Mouse (Mus musculus) hindbrain, embryonic 13.5 days (tissue): ENCODE measurements around the gene Mrpl43. TPM values are rescaled to one million over a fixed set of nuclear protein-coding genes. Genes with fewer than 3 reads are reported as not detected.

Experiments
- ATAC-seq: fragments of 200-750 bp; cut with Nextera tagmentation; 2 replicates; pipeline ENCODE4 v1.8.0; 2017; ENCODE audit warnings: moderate TSS enrichment; ENCODE audit not compliant: low FRiP score
- H3K27ac ChIP-seq: fragments of 300-500 bp; sonication (generic); 2 replicates; pipeline ENCODE4 v1.5.1; 2015; ENCODE audit warnings: inconsistent platforms, mild to moderate bottlenecking, moderate library complexity
- H3K27me3 ChIP-seq: fragments of 300-500 bp; sonication (generic); 2 replicates; pipeline ENCODE4 v1.6.1; 2015; ENCODE audit warnings: mild to moderate bottlenecking, inconsistent platforms
- H3K36me3 ChIP-seq: fragments of 300-500 bp; sonication (generic); 2 replicates; pipeline ENCODE4 v1.6.1; 2015; ENCODE audit warnings: mild to moderate bottlenecking, inconsistent platforms
- H3K4me1 ChIP-seq: fragments of 300-500 bp; sonication (generic); replicated peaks from 2 replicates; pipeline ENCODE4 v1.6.1; 2015; ENCODE audit warnings: inconsistent platforms
- H3K4me2 ChIP-seq: fragments of 300-500 bp; sonication (generic); 2 replicates; pipeline ENCODE4 v1.6.1; 2015; ENCODE audit warnings: inconsistent platforms, mild to moderate bottlenecking, moderate library complexity
- H3K4me3 ChIP-seq: fragments of 300-500 bp; sonication (generic); 2 replicates; pipeline ENCODE4 v1.5.1; 2015; ENCODE audit warnings: mild to moderate bottlenecking, inconsistent platforms
- H3K9ac ChIP-seq: fragments of 300-500 bp; sonication (generic); 2 replicates; pipeline ENCODE4 v1.6.1; 2015; ENCODE audit warnings: mild to moderate bottlenecking, inconsistent platforms
- H3K9me3 ChIP-seq: fragments of 300-500 bp; sonication (generic); 2 replicates; pipeline ENCODE4 v1.6.1; 2016; ENCODE audit warnings: inconsistent platforms
- WGBS: fragments of 180-500 bp; shearing (Covaris S2); methylation state at CpG from one replicate; pipeline ENCODE4 v1.1.7; 2015; 5-methylcytosine and 5-hydroxymethylcytosine counted together
- polyA plus RNA-seq: library from polyadenylated mRNA; unstranded; fragments of >200 nt; fragmentation: Nextera tagmentation; extraction: Ambion mirVana; gene quantifications from 2 replicates; pipeline ENCODE4 v1.2.1, GENCODE M21; 2015

The Mrpl43 gene
- 91.6 and 93.6 TPM in 2 replicates for polyA plus RNA-seq

DNA sequence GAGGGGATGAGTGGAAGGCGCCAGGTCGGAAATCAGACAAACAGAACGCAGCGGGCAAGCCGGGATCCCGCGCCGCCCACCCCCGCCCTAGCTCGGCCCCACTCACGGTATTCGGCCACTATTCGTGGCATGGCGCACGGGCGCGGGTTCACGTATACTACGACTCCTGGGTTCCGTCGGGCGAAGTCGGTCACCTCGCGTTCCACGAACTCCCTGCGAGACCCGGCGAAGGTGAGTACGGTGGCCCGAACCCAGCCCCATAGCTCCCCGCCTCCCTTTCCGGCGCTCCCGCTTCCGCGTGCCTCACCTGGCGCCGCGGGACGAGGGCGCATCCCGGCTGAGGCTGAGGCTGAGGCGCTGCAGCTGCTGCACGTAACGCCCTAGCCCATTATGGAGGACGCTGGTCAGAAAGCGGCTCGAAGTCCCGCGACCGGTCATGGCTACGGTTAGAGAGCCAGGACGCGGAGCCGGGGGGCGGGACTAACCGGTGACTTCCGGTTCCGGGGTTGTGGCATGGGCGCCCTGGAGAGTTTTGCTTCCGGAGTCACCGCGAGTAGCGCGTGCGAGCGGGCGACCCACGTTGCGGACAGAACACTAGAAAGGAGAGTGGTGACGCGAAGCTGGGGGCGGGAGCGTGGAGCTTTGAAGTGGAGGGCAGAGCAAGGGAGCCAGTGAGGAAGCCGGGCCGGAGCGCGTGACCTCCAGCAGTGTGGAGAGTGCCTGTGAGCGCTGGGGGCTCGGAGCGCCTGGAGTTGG is at the start of gene Mrpl43:
TSS of gene Mrpl43 (minus strand) at position 486 of the 756 bp plus-strand sequence.
- under 1% methylated on average over 82 of the region's 82 CpGs for WGBS
- Histone ChIP-seq H3K4me3 (peak within 1 kb of the TSS; percentile 95), H3K9me3 (no peaks in the 10 kb centered on the region), H3K27ac (peak within 1 kb of the TSS; percentile 81), H3K36me3 (peaks cover 60% of the 10 kb centered on the region), H3K9ac (peak within 1 kb of the TSS; percentile 89), H3K4me1 (peaks cover 43% of the 10 kb centered on the region), H3K27me3 (no peaks in the 10 kb centered on the region), H3K4me2 (peak within 1 kb of the TSS; percentile 99)
- peak; percentile 94 for ATAC-seq

DNA sequence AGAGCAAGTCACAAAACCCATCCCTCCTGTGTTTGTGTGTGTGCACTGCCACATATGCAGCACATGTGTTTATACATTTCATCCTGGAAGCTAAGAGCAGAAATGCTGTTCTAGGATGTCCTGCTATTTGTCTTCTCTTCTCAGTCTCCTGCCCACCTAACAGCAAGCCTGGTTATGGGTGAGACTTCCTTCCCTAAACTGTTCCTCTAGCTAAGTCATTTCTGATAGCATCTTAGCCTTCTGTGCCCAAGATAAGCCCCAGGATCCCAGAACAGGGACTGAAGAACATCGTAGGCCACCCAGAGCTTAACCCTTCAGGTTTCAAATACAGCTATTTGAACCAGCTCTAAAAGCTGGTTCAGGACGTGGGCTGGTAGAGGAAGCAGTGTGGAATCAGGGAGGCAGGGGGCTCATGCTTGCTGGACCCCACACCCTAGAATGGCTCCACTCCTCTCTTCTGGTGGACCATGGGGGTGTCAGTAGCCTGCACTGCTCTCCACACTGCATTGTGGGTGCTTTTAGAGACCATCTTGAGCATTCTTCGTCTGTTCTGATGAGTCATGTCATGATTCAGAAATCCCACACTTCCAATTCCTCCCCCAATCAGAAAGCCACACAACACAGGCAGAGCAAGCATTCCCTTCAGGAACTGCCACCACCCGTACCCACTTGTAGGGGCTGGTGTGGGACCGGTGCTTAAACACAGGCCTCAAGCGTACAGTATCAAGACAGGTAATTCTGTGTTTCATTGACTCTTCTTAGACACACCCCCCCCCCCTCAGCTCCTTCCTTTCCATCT is 48.8 kb upstream of the Mrpl43 start:
- Histone ChIP-seq H3K4me1 (peaks cover 39% of the 10 kb centered on the region), H3K4me2 (no peak overlapping the region), H3K27ac (no peak overlapping the region), H3K27me3 (no peaks in the 10 kb centered on the region), H3K4me3 (no peak overlapping the region), H3K9me3 (no peaks in the 10 kb centered on the region), H3K36me3 (peaks cover 53% of the 10 kb centered on the region), H3K9ac (no peak overlapping the region)
- no peak for ATAC-seq
- WGBS, result 85% methylated on average over 6 of the region's 6 CpGs

DNA sequence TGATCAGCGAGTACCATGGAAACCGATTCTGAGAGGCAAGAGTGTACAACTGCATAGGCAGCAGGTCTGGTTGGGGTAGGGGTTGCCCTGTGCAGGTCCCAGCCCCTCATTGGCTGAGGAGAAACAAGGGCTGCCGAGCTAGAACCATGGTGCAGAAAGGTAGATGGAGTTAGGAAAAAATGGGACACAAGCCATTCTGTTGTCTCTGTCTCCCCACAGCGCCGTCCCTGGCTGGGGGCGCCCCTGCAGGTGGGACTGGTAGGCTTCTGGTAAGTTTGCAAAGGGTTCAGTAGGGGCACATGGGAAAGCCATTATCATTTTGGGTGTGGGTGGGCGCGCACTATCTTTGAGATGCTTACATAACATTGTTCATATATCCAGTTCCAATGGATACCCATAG is 47.2 kb upstream of the Mrpl43 start:
- Histone ChIP-seq H3K4me1 (peaks cover 46% of the 10 kb centered on the region), H3K9me3 (no peaks in the 10 kb centered on the region), H3K27ac (no peak overlapping the region), H3K4me2 (no peak overlapping the region), H3K9ac (no peak overlapping the region), H3K36me3 (peaks cover 60% of the 10 kb centered on the region), H3K4me3 (no peak overlapping the region), H3K27me3 (no peaks in the 10 kb centered on the region)
- ATAC-seq, result no peak
- 86% methylated on average over 8 of the region's 8 CpGs for WGBS

DNA sequence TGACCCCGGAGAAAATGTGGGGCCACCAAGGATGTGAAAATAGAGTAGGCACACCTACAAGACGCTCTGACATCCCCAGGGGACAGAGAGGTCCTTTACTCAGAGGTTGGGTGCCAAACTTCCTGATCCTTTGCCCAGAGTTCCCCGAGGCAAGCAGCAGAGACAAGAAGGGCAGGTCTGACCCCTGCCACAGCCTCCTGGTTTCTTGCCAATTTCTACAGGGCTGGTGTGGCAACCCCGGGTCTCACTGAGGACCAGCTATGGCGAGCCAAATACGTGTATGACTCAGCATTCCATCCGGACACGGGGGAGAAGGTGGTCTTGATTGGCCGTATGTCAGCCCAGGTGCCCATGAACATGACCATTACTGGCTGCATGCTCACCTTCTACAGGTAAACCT is 43.3 kb upstream of the Mrpl43 start:
- H3K36me3 ChIP-seq, result peaks cover 50% of the 10 kb centered on the region
- peak overlapping the region; percentile 63 for H3K4me3 ChIP-seq
- H3K9me3 ChIP-seq, result no peaks in the 10 kb centered on the region
- H3K4me2 ChIP-seq, result peak overlapping the region; percentile 79
- peaks cover 50% of the 10 kb centered on the region for H3K4me1 ChIP-seq
- H3K27ac ChIP-seq, result 0 out of 2 replicates have a peak overlapping the region, but pooled peaks have one; percentile 35
- H3K9ac ChIP-seq, result peak overlapping the region; percentile 83
- WGBS, result 79% methylated on average over 9 of the region's 9 CpGs
- no peak for ATAC-seq
- H3K27me3 ChIP-seq, result peaks cover 16% of the 10 kb centered on the region

DNA sequence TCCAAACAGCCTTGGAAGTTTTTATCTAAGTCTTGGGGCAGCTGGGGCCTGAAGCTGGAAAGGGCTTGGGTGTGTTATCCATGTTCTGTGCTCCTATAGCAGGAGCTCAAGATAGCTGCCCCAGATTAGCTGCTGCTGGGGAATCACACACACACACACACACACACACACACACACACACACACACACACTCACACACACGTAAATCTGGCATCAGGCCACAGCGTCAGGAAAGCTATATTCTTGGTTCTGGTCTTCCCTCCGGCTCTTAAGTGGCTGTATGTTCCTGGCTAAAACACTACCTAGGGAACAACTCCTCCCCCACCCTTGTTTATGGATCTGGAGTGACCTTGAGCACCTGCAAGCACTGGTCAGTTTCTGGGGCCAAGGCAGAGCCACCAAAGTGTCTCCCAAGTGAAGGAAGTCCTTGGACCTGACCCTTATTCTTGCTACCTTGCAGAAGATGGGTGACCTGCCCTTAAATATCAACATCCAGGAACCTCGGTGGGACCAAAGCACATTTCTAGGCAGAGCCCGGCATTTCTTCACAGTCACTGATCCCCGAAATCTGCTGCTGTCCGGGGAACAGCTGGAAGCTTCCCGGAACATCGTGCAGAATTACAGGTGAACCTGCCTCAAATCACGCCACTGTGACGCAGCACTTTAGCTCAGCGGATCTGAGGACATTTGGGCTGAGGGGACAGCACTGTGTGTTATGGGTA is 42.6 kb upstream of the Mrpl43 start:
- Histone ChIP-seq H3K4me3 (peak overlapping the region; percentile 63), H3K4me2 (peak overlapping the region; percentile 79), H3K9me3 (no peaks in the 10 kb centered on the region), H3K4me1 (peaks cover 53% of the 10 kb centered on the region), H3K36me3 (peaks cover 43% of the 10 kb centered on the region), H3K27ac (peak overlapping the region; percentile 92), H3K27me3 (peaks cover 21% of the 10 kb centered on the region), H3K9ac (peak overlapping the region; percentile 83)
- WGBS, result 79% methylated on average over 12 of the region's 12 CpGs
- ATAC-seq, result no peak

DNA sequence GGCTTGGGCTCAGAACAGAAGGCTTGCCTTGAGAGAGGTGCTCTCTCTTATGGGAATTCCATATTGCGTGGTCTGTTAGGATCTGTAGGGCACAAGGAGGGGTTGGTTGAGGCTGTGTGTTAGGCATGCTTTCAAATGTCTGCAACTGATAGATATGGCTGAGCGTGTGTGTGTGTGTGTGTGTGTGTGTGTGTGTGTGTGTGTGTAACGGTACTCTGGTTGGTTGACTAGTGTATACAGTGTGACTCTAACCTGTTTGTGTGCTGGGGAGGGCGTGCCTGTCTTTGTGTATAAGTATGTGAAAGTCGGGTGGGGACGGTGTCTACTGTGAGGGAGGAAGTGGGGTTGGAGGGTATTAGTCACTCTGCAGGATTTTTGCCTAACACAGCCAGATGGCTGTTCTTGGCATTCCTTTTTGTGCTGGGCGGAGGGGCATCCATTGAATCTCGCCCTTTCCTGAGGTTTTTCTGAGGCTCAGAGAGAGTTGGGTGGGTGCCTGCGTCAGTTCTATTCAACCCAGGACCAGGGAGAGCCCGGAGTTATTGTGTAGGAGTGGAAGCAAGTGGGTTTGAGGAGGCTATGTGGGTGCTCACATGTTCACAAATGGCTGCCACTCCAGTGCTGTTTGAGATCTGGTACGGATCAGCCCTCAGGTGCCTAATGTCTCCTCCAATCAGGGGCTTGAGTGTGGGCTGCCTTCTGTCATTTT is 41.8 kb upstream of the Mrpl43 start:
- Histone ChIP-seq H3K4me3 (peak overlapping the region; percentile 63), H3K9ac (peak overlapping the region; percentile 83), H3K9me3 (no peaks in the 10 kb centered on the region), H3K27me3 (peaks cover 21% of the 10 kb centered on the region), H3K27ac (peak overlapping the region; percentile 92), H3K4me2 (peak overlapping the region; percentile 79), H3K36me3 (peaks cover 36% of the 10 kb centered on the region), H3K4me1 (peaks cover 53% of the 10 kb centered on the region)
- ATAC-seq, result peak; percentile 73
- 39% methylated on average over 10 of the region's 11 CpGs for WGBS

DNA sequence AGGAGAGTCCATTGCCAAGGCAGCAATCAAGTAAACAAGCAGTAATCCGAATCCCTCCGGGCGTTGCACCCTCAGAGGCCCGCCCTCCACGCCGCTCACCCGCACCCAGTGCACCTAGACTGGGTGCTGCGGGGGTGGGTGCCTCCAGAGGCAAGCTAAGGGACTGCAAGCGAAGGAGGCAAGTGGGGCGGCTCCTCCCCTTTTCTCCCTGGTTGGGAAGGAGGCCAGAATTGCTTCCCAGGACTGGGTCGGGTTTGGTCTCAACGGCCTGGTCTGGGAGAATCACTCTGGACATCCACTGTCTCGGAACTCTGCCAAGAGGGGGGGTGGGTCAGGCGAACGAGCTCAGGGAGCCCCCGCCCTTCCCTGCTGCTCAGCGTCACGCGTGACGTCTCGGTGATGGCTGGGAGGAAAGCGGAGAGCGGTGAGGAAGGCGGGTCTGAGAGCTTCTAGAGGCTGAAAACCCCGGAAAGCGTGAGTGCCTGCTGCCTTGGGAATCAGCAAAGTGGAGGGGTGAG is 41.2 kb upstream of the Mrpl43 start, which contains the start of gene Sfxn3:
TSS of gene Sfxn3 (plus strand) at position 87 of the 518 bp plus-strand sequence.
- Histone ChIP-seq H3K9me3 (no peaks in the 10 kb centered on the region), H3K27me3 (peaks cover 23% of the 10 kb centered on the region), H3K27ac (peak within 1 kb of the TSS; percentile 92), H3K4me1 (peaks cover 53% of the 10 kb centered on the region), H3K9ac (peak within 1 kb of the TSS; percentile 83), H3K4me3 (peak within 1 kb of the TSS; percentile 63), H3K4me2 (peak within 1 kb of the TSS; percentile 79), H3K36me3 (peaks cover 30% of the 10 kb centered on the region)
- 1% methylated on average over 26 of the region's 26 CpGs for WGBS
- peak; percentile 84 for ATAC-seq

DNA sequence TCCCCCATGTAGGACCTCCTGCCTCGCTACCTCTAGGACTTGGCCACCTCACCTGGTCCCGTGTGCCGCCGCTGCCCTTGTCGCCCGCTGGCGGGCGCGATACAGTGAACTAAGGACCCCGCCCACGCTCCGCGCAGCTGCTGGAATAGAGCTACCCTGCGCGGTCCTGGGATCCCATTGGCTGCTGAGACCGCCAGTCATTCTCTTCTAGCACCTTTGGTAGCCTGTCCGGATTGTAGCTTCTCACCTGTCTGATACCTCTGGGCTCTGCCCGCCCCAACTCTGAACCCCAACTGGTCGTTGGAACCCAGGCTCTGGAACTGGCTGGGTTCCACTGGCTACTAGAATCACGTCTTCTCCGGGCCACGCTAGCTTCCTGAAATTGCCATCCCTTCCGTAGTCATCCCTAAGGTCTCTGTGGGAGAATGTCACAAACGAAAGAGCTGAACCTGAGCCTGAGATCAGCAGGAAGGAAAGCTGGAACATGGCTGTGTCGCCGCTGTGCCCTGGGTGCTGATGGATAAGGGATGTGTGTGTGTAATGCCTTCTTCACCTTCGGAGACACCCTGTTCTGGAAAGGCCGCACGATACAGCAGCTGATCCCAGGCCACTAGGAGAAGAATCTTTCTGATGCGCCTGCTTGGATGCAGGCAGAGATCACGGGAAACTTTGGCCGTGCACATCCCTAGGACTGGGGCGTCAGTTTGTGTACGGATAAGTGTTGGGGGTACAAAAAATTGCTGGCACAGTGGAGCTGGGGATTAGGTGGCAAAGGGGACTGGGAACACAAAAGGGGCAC is 40.5 kb upstream of the Mrpl43 start:
- peak overlapping the region; percentile 83 for H3K9ac ChIP-seq
- H3K4me2 ChIP-seq, result peak overlapping the region; percentile 79
- H3K9me3 ChIP-seq, result no peaks in the 10 kb centered on the region
- H3K4me1 ChIP-seq, result peaks cover 53% of the 10 kb centered on the region
- 2% methylated on average over 34 of the region's 34 CpGs for WGBS
- H3K27ac ChIP-seq, result peak overlapping the region; percentile 92
- peak overlapping the region; percentile 63 for H3K4me3 ChIP-seq
- ATAC-seq, result peak; percentile 50
- H3K36me3 ChIP-seq, result peaks cover 22% of the 10 kb centered on the region
- H3K27me3 ChIP-seq, result peaks cover 24% of the 10 kb centered on the region

DNA sequence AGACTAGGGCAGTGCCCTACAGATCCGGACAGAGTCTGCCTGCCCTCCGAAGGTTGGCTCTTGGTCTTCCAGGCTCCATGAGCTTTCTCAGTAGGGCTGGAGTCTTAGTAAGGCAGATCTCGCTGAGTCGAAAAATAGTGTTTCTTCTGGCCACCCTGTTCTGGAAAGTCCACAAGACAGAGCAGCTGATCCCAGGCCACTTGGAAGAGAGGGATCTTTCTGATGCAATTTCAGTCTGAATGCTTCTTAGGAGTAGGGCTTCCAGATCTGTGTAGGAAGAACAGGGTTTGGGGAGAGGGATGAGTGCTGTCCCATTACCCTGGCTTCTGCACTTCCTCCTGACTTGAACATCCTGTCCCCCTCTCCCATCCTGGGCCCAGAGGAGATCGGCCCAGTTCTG is 39.4 kb upstream of the Mrpl43 start, which contains the start of gene Pdzd7:
TSS of gene Pdzd7 (minus strand) at position 67 of the 400 bp plus-strand sequence.
- ATAC-seq, result no peak
- Histone ChIP-seq H3K27ac (peak within 1 kb of the TSS; percentile 92), H3K4me3 (peak within 1 kb of the TSS; percentile 63), H3K9me3 (no peaks in the 10 kb centered on the region), H3K9ac (peak within 1 kb of the TSS; percentile 83), H3K4me2 (peak within 1 kb of the TSS; percentile 79), H3K4me1 (peaks cover 50% of the 10 kb centered on the region), H3K27me3 (peaks cover 24% of the 10 kb centered on the region), H3K36me3 (peaks cover 12% of the 10 kb centered on the region)
- WGBS, result 83% methylated on average over 5 of the region's 5 CpGs

DNA sequence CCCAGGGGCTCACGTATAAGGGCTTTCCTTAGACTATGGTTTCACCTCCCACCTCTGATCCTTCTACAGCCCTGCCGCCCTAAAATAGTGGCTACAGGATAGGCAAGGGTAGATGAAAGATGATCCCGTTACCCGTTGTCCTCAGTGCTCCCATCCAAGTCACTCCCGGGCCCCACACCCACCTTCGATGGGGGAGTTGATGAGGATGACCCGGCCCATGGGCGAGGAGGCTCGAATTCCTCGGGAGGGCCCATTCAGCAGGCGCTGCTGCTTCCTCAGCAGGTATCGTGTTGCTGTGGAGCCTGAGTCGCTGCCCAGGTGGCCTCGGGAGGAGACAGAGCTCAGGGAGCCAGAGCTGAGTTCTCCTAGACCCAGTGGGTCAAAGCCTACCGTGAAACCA is 39.0 kb upstream of the Mrpl43 start:
- ATAC-seq, result no peak
- peaks cover 26% of the 10 kb centered on the region for H3K27me3 ChIP-seq
- H3K4me3 ChIP-seq, result no peak overlapping the region
- WGBS, result 49% methylated on average over 15 of the region's 15 CpGs
- H3K4me1 ChIP-seq, result peaks cover 48% of the 10 kb centered on the region
- no peaks in the 10 kb centered on the region for H3K9me3 ChIP-seq
- no peak overlapping the region for H3K4me2 ChIP-seq
- H3K9ac ChIP-seq, result no peak overlapping the region
- no peak overlapping the region for H3K27ac ChIP-seq
- H3K36me3 ChIP-seq, result peaks cover 8% of the 10 kb centered on the region
